Mouse (Mus musculus) CH12.LX (cell line): ENCODE measurements around the gene Slc17a8. TPM values are rescaled to one million over a fixed set of nuclear protein-coding genes. Genes with fewer than 3 reads are reported as not detected.

Experiments
- DNase-seq: peaks from one replicate; pipeline ENCODE4 v3.0.0-alpha.2; 2013; ENCODE audit errors: extremely low read depth
- H3K27ac ChIP-seq: 2 replicates; pipeline ENCODE4 v1.5.1; 2012; ENCODE audit warnings: low read depth, mild to moderate bottlenecking, control low read depth, moderate library complexity; ENCODE audit not compliant: insufficient read depth
- H3K27me3 ChIP-seq: replicated peaks from 2 replicates; pipeline ENCODE3; 2012; ENCODE audit warnings: inconsistent platforms
- H3K36me3 ChIP-seq, 2 experiments: replicated peaks in 1 of 2; 2 replicates each; pipeline versions ENCODE3 to v1.6.1; 2012; ENCODE audit warnings: inconsistent platforms in 1 of 2, low read length in 1 of 2, mild to moderate bottlenecking in 1 of 2, mixed read lengths in 1 of 2, moderate library complexity in 1 of 2; ENCODE audit not compliant: control insufficient read depth in 1 of 2, insufficient read depth in 1 of 2
- H3K4me1 ChIP-seq, 2 experiments: 2 replicates each; pipeline ENCODE4 v1.6.1; 2012; ENCODE audit warnings: inconsistent platforms in 1 of 2, moderate library complexity in 1 of 2; ENCODE audit not compliant: insufficient read depth in 2 of 2, control insufficient read depth in 1 of 2
- H3K4me2 ChIP-seq: 2 replicates; pipeline ENCODE4 v1.6.1; 2012; ENCODE audit warnings: low read depth, mild to moderate bottlenecking, control low read depth; ENCODE audit not compliant: poor library complexity, insufficient read depth, severe bottlenecking
- H3K4me3 ChIP-seq, 3 experiments: fragments of 150-350 bp in 1 of 3; sonication (generic) in 1 of 3; replicated peaks in 1 of 3; 2 replicates each; pipeline versions ENCODE3 to v1.5.1; 2011 to 2012; ENCODE audit warnings: low read depth in 2 of 3, low read length in 2 of 3, mild to moderate bottlenecking in 2 of 3, moderate library complexity in 2 of 3, control low read depth in 1 of 3, improper control_type of control experiment in 1 of 3, inconsistent platforms in 1 of 3, mixed read lengths in 1 of 3; ENCODE audit not compliant: poor library complexity in 1 of 3
- H3K79me2 ChIP-seq: replicated peaks from 2 replicates; pipeline ENCODE4 v1.6.1; 2012; ENCODE audit warnings: mild to moderate bottlenecking, moderate library complexity; ENCODE audit not compliant: control insufficient read depth, poor library complexity, insufficient read depth, severe bottlenecking; ENCODE audit errors: extremely low read depth
- H3K9ac ChIP-seq: 2 replicates; pipeline ENCODE4 v1.6.1; 2012; ENCODE audit warnings: low read depth, mild to moderate bottlenecking, control low read depth, moderate library complexity; ENCODE audit not compliant: insufficient read depth
- H3K9me3 ChIP-seq: replicated peaks from 2 replicates; pipeline ENCODE3; 2012; ENCODE audit warnings: low read length, inconsistent platforms, mixed read lengths
- BHLHE40 ChIP-seq: IDR thresholded peaks from 2 replicates; pipeline ENCODE4 v1.6.1; 2011; ENCODE audit warnings: mild to moderate bottlenecking, low read depth, low read length, improper control_type of control experiment
- CHD1 ChIP-seq: IDR thresholded peaks from 2 replicates; pipeline ENCODE4 v1.6.1; 2012; ENCODE audit warnings: low read depth, low read length, improper control_type of control experiment, inconsistent platforms
- CHD2 ChIP-seq: IDR thresholded peaks from 2 replicates; pipeline ENCODE4 v1.6.1; 2011; ENCODE audit warnings: low read length, improper control_type of control experiment
- CTCF ChIP-seq, 2 experiments: IDR thresholded peaks in 1 of 2; conservative IDR thresholded peaks in 1 of 2; 2 replicates each; pipeline ENCODE4 v1.5.1; 2011 to 2012; ENCODE audit warnings: low read depth in 2 of 2, low read length in 2 of 2, improper control_type of control experiment in 1 of 2, inconsistent platforms in 1 of 2, mild to moderate bottlenecking in 1 of 2, moderate library complexity in 1 of 2
- ELF1 ChIP-seq: IDR thresholded peaks from 2 replicates; pipeline ENCODE4 v1.6.1; 2014; ENCODE audit warnings: low read depth, mild to moderate bottlenecking, inconsistent platforms, low read length, improper control_type of control experiment
- ETS1 ChIP-seq: conservative IDR thresholded peaks from 2 replicates; pipeline ENCODE4 v1.6.1; 2012; ENCODE audit warnings: low read depth, mild to moderate bottlenecking, inconsistent platforms, low read length, improper control_type of control experiment, moderate library complexity
- GABPA ChIP-seq: IDR thresholded peaks from 2 replicates; pipeline ENCODE4 v1.6.1; 2012; ENCODE audit warnings: low read depth, low read length, improper control_type of control experiment, inconsistent platforms; ENCODE audit not compliant: insufficient replicate concordance
- HCFC1 ChIP-seq: IDR thresholded peaks from 2 replicates; pipeline ENCODE4 v1.6.1; 2012; ENCODE audit warnings: low read depth, mild to moderate bottlenecking, inconsistent platforms, low read length, improper control_type of control experiment
- JUN ChIP-seq: IDR thresholded peaks from 2 replicates; pipeline ENCODE4 v1.6.1; 2011; ENCODE audit warnings: low read depth, mild to moderate bottlenecking, low read length, improper control_type of control experiment, moderate library complexity; ENCODE audit not compliant: insufficient read depth
- MAFK ChIP-seq: IDR thresholded peaks from 2 replicates; pipeline ENCODE4 v1.6.1; 2011; ENCODE audit warnings: low read length, improper control_type of control experiment; ENCODE audit not compliant: insufficient replicate concordance
- MAX ChIP-seq: IDR thresholded peaks from 2 replicates; pipeline ENCODE4 v1.6.1; 2011; ENCODE audit warnings: low read length, improper control_type of control experiment
- MXI1 ChIP-seq: IDR thresholded peaks from 2 replicates; pipeline ENCODE4 v1.6.1; 2011; ENCODE audit warnings: mild to moderate bottlenecking, low read depth, low read length, improper control_type of control experiment
- MYC ChIP-seq: IDR thresholded peaks from 2 replicates; pipeline ENCODE4 v1.6.1; 2011; ENCODE audit warnings: low read depth, mild to moderate bottlenecking, improper control_type of control experiment, low read length
- NELFE ChIP-seq: IDR thresholded peaks from 2 replicates; pipeline ENCODE4 v1.6.1; 2011; ENCODE audit warnings: low read depth, low read length, improper control_type of control experiment
- PAX5 ChIP-seq: IDR thresholded peaks from 2 replicates; pipeline ENCODE4 v1.6.1; 2012; ENCODE audit warnings: low read length, inconsistent platforms, mixed read lengths
- POLR2A ChIP-seq: IDR thresholded peaks from 2 replicates; pipeline ENCODE4 v1.6.1; 2011; ENCODE audit warnings: low read depth, mild to moderate bottlenecking, improper control_type of control experiment, low read length
- POLR2AphosphoS2 ChIP-seq: IDR thresholded peaks from 2 replicates; pipeline ENCODE4 v1.6.1; 2011; ENCODE audit warnings: low read depth, low read length, improper control_type of control experiment
- RCOR1 ChIP-seq: conservative IDR thresholded peaks from 2 replicates; pipeline ENCODE4 v1.6.1; 2012; ENCODE audit warnings: low read depth, mild to moderate bottlenecking, inconsistent platforms, low read length, improper control_type of control experiment
- SIN3A ChIP-seq: IDR thresholded peaks from 2 replicates; pipeline ENCODE4 v1.6.1; 2012; ENCODE audit warnings: low read length, improper control_type of control experiment, inconsistent platforms
- SMC3 ChIP-seq: IDR thresholded peaks from 2 replicates; pipeline ENCODE4 v1.6.1; 2011; ENCODE audit warnings: low read depth, low read length, improper control_type of control experiment
- TCF12 ChIP-seq: IDR thresholded peaks from 2 replicates; pipeline ENCODE4 v1.6.1; 2014; ENCODE audit warnings: low read depth, mild to moderate bottlenecking, inconsistent platforms, low read length, improper control_type of control experiment
- UBTF ChIP-seq: IDR thresholded peaks from 2 replicates; pipeline ENCODE4 v1.6.1; 2012; ENCODE audit warnings: low read depth, mild to moderate bottlenecking, inconsistent platforms, low read length, improper control_type of control experiment, moderate library complexity
- USF1 ChIP-seq: IDR thresholded peaks from 2 replicates; pipeline ENCODE4 v1.6.1; 2014; ENCODE audit warnings: low read depth, mild to moderate bottlenecking, inconsistent platforms, low read length, improper control_type of control experiment
- USF2 ChIP-seq: conservative IDR thresholded peaks from 2 replicates; pipeline ENCODE4 v1.6.1; 2011; ENCODE audit warnings: low read depth, low read length, improper control_type of control experiment
- ZKSCAN1 ChIP-seq: IDR thresholded peaks from 2 replicates; pipeline ENCODE4 v1.6.1; 2012; ENCODE audit warnings: low read depth, inconsistent platforms, low read length, improper control_type of control experiment, borderline replicate concordance
- ZMIZ1 ChIP-seq: IDR thresholded peaks from 2 replicates; pipeline ENCODE4 v1.6.1; 2012; ENCODE audit warnings: low read depth, mild to moderate bottlenecking, inconsistent platforms, low read length, improper control_type of control experiment
- ZNF384 ChIP-seq: IDR thresholded peaks from 2 replicates; pipeline ENCODE4 v1.6.1; 2012; ENCODE audit warnings: low read depth, low read length, improper control_type of control experiment, inconsistent platforms
- dilution Hi-C: fragments of 300-500 bp; cut with MboI; formaldehyde crosslinking; loops from 2 replicates; pipeline ENCODE4 v1.14.3; 2020; ENCODE audit warnings: low sequenced_read_pairs; ENCODE audit not compliant: extremely low pct_unique_long_range_greater_than_20kb, extremely low pct_ligation_motif_present
- in situ Hi-C: fragments of 300-500 bp; cut with MboI; formaldehyde crosslinking; loops from 3 replicates; pipeline ENCODE4 v1.14.3; 2019; ENCODE audit warnings: low sequenced_read_pairs, low pct_ligation_motif_present, low pct_unique_long_range_greater_than_20kb, mixed read lengths
- polyA plus RNA-seq: library from polyadenylated mRNA; unstranded; fragments of >175 nt; gene quantifications from 2 replicates; pipeline ENCODE4 v1.2.1, GENCODE M21; 2012; ENCODE audit warnings: low read depth; ENCODE audit not compliant: insufficient read length
- total RNA-seq, 2 experiments: library from RNA; depleted of rRNA; stranded (reverse); fragments of 300-350 nt in 1 of 2; fragments of >200 nt in 1 of 2; gene quantifications; 2 replicates each; pipeline ENCODE4 v1.2.3; 2012 to 2014

Gene Slc17a8
- total and polyA plus RNA-seq, 3 experiments = not detected

DNA sequence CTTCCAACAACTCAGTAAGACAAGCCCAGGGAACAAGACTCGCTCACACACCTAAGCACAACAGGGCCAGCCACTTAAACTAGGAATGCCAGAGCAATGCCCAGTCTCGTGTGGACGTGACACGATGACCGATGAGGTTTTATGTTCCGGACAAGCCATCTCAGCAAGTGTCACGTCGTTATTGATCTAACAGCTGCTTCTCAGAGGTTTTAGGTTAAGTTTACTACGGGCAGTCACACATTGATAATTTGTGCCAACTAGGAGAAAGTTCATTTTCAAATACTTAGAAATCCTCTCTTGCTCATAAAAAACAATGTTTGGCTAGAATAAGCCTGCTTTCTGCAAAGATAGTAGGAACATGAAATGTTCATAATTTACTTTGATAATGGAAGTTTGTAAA, 25.9 kb upstream of the Slc17a8 start:
- no peak overlapping the region for H3K4me2 ChIP-seq

DNA sequence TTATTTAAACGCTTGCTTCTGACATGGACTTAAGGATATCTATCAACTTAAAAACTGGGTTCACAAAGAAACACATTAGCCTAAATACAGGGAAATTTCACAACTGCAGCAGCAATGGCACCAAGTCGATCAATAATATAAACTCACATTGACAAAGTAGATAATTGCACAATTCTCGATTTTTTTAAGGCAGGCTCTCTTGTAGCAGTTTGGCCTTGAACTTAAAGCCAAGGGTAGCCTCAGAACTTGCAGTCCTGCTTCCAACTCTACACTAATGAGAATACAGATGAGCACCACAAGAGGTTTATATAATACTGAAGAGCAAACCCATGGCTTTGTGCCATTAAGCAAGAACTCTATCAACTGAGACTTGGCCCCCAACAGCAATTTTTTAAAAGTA, 15.9 kb upstream of the Slc17a8 start:
- dilution Hi-C loops (no loop called here), in situ Hi-C loops (loop anchor here (10.0 to 25.0 kb wide), 2 partner anchors 172 to 300 kb away; partner anchors contain the start of gene Ano4)
- Histone ChIP-seq H3K4me2 (no peak overlapping the region), H3K27ac (no peak overlapping the region), H3K27me3 (no peaks in the 10 kb centered on the region), H3K36me3 (peaks cover 17 to 26% of the 10 kb centered on the region in 2 experiments), H3K79me2 (no peaks in the 10 kb centered on the region), H3K9ac (no peak overlapping the region), H3K4me1 (no peaks in the 10 kb centered on the region), H3K4me3 (no peak overlapping the region), H3K9me3 (no peaks in the 10 kb centered on the region)
- TF ChIP-seq SMC3 (no peak), GABPA (no peak), ETS1 (no peak), USF2 (no peak), SIN3A (no peak), NELFE (no peak), JUN (no peak), MAFK (no peak), MAX (no peak), ZMIZ1 (no peak), ZNF384 (no peak), CHD2 (no peak), POLR2AphosphoS2 (no peak), PAX5 (no peak), UBTF (no peak), ELF1 (no peak), RCOR1 (no peak)
- DNase-seq = no peak

More for the DNA sequence above, 25.9 kb upstream of the Slc17a8 start:
- no peak for DNase-seq
- no peaks in the 10 kb centered on the region for H3K9me3 ChIP-seq
- no peaks in the 10 kb centered on the region for H3K27me3 ChIP-seq
- in situ Hi-C loops (loop anchor here (25.0 kb wide), 1 partner anchor 310 kb away; the partner anchor contains the start of gene Ano4), dilution Hi-C loops (no loop called here)
- peaks cover 42 to 82% of the 10 kb centered on the region in 2 experiments for H3K36me3 ChIP-seq
- TF ChIP-seq CHD2 (no peak), CTCF (conservative IDR thresholded peaks at IDR 0.05 in 1 of 2, IDR thresholded peaks at IDR 0.05 in 1 of 2; ENCODE audit: low read depth in 2 of 2, low read length in 2 of 2) (no peak), NELFE (no peak), MYC (no peak), POLR2AphosphoS2 (no peak), CHD1 (no peak), ELF1 (no peak), ETS1 (no peak), ZKSCAN1 (no peak), POLR2A (no peak), USF1 (no peak), TCF12 (no peak), SMC3 (no peak), PAX5 (no peak), SIN3A (no peak), MXI1 (no peak), JUN (no peak), BHLHE40 (no peak), ZMIZ1 (no peak), HCFC1 (no peak)
- H3K27ac ChIP-seq = no peak overlapping the region
- no peak overlapping the region for H3K9ac ChIP-seq
- no peak overlapping the region for H3K4me3 ChIP-seq
- H3K4me1 ChIP-seq = no peaks in the 10 kb centered on the region
- no peaks in the 10 kb centered on the region for H3K79me2 ChIP-seq
